Mouse (Mus musculus) heart, adult 10 weeks (tissue): ENCODE results near the gene Krtap4-1. TPM values are rescaled to one million over a fixed set of nuclear protein-coding genes. Genes with fewer than 3 reads are reported as not detected.

Experiments used
- polyA plus RNA-seq: library from polyadenylated mRNA; stranded (reverse); fragments of 350-450 nt; fragmentation: Illumina TruSeq; extraction: RNeasy Lipid Tissue Mini Kit (QIAGEN cat#74804); gene quantifications from one replicate; pipeline ENCODE4 v1.2.3, GENCODE M21; 2014; ENCODE audit warnings: low read depth, low replicate concordance

Krtap4-1 gene
- polyA plus RNA-seq: not detected

DNA sequence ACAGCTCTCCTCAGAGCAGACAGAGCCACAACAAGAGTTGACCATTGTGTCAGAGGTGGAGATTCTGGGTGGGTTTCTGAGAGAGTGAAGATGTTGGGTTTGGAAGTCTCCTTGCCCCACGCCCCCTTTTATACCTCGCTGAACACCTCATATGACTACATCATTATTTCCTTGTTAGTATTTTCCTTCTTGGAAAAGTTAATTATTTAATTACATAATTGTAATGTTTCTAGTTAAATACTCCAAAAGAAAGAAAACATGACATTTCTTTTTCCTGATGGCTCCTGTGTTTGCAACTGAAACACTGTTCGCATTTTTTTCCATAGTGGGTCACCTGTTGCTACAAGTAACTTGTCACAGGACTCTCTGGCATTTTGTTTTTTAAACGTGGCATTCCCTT, at the start of gene Krtap4-1:
Krtap4-1 (minus strand) TSS at position 101 of the 400 bp plus-strand sequence.

GRCm38 (mm10) chr11:99665860-99666259, 37.8 kb upstream of the Krtap4-1 start, which contains the start of gene Krtap4-6:
Krtap4-6 (minus strand) TSS chr11:99665960.

DNA sequence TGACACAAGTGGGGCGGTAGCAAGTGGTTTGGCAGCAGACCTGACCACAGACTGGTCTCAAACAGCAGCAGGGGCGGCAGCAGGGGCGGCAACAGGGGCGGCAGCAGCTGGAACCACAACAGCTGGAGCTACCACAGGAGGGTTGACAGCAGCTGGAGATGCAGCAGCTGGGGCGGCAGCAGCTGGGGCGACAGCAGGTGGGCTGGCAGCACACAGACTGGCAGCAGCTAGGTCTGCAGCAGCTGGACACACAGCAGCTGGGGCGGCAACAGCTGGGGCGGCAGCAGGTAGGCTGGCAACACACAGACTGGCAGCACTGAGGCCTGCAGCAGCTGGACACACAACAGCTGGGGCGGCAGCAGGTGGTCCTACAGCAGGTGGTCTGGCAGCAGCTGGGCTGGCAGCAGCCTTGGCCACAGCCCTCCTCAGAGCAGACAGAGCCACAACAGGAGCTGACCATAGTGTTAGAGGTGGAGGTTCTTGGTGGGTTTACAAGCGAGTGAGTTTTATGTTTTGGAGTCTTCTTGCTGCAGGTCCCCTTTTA, 30.5 kb upstream of the Krtap4-1 start, which contains the start of gene Gm11563:
Gm11563 (minus strand) TSS at position 494 of the 544 bp plus-strand sequence.

GRCm38 (mm10) chr11:99650136-99650535, 22.1 kb upstream of the Krtap4-1 start, which contains the start of gene Gm11555:
Gm11555 (minus strand) TSS chr11:99650236.

DNA sequence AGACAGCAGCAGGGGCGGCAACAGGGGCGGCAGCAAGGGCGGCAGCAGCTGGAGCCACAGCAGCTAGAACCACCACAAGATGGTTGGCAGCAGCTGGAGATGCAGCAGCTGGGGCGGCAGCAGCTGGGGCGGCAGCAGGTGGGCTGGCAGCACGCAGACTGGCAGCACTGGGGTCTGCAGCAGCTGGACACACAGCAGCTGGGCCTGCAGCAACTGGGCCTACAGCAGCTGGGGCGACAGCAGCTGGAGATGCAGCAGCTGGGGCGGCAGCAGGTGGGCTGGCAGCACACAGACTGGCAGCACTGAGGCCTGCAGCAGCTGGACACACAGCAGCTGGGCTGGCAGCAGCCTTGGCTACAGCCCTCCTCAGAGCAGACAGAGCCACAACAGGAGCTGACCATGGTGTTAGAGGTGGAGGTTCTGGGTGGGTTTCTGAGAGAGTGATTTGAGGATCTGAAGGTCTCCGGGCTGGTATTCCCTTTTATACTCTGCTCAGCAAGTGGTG, 15.6 kb upstream of the Krtap4-1 start, which contains the start of gene Krtap4-7:
Krtap4-7 (minus strand) TSS at position 455 of the 505 bp plus-strand sequence.

GRCm38 (mm10) chr11:99634653-99635134, 6.7 kb upstream of the Krtap4-1 start, which contains the start of gene Krtap4-2:
Krtap4-2 (minus strand) TSS chr11:99635084.

DNA sequence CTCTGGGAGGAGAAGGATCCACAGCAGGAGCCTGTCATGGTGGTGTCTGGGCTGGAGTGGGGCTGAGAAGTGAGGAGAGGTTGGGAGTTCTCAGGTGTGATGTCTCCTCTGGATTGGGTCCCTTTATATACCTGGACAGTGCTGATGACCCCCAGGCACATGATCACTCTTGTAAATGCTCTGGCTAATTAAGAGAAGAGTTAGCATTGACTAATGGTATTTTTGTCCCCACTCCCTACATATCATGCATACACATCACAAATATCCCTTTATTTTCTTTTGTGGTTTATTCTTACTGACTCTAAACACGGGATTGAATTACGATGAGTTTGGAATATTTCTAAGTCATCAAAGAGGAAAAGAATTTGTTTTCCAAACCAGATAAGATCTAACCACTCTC, 7.7 kb downstream of the Krtap4-1 start, which contains the start of gene Gm11562:
Gm11562 (minus strand) TSS at position 101 of the 400 bp plus-strand sequence.

DNA sequence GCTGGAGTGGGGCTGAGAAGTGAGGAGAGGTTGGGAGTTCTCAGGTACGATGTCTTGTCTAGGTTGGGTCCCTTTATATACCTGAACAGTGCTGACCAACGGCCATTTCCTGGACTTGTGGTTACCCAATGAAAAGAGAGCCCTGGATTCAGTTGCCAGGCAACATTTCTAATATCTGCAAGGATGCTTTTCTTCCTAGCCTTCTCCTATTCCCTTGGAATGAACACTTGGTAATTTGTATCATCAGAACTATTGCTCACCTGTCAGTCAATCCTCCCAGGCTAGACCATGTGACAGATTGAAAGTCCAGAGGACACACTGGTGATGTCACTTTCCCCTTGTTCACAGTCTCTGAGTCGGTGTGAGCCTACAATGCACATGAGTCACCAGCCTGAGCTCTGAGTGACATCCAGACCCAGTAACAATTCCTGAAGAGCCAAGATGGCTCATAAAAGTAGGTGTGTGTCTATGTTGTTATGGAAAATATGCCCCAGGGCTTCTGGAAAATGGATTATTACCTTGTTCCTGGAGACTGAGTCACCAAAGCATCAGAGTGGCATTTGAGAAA, 13.2 kb downstream of the Krtap4-1 start, which contains the start of gene Krtap2-4:
Krtap2-4 (minus strand) TSS at position 51 of the 568 bp plus-strand sequence.

DNA sequence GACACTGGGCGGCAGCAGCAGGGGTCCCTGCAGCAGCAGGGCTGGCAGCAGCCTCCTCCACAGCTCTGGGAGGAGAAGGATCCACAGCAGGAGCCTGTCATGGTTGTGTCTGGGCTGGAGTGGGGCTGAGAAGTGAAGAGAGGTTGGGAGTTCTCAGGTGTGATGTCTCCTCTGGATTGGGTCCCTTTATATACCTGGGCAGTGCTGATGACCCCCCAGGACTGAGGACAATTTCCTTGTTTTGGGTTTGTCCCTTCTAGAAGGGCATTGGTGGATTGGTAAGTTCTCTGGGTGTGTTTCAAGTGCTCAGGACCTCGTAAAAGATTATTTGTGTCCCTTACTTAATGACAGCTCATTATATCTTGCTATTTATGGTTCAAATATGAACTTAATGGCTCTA, 17.9 kb downstream of the Krtap4-1 start, which contains the start of gene Gm11937:
Gm11937 (minus strand) TSS at position 101 of the 400 bp plus-strand sequence.

DNA sequence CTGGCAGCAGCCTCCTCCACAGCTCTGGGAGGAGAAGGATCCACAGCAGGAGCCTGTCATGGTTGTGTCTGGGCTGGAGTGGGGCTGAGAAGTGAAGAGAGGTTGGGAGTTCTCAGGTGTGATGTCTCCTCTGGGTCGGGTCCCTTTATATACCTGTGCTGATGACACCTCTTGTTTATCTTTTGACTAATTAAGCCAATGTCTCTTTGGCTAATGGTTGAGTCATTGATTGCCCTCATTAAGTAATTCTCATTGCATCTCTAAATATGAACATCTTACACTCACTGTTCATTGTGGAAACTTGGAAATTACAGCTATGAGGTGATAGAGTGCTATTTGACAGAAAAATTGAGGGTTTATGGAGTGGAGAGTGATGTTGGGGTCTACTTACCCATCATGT, 24.8 kb downstream of the Krtap4-1 start, which contains the start of gene Gm11938:
Gm11938 (minus strand) TSS at position 101 of the 400 bp plus-strand sequence.

DNA sequence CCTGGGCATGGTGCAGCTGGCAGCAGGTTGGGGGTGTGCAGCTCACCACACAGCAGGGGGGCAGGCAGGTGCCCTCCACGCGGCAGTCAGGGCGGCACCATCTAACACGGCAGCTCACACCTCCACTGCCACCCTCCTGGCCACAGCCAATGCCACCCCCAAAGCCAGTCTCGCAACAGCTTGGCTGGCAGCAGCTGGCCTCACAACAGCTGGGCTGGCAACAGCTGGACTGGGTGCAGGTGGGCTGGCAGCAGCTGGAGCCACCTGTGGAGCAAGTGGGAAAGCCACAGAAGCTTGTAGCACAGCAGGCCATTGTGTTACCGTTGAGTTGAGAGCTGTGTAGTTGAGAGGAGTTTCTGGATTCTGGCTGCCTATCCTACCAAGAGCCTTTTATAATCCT, 30.3 kb downstream of the Krtap4-1 start, which contains the start of gene Krtap9-3:
Krtap9-3 (minus strand) TSS at position 364 of the 400 bp plus-strand sequence.

GRCm38 (mm10) chr11:99590981-99591380, 37.1 kb downstream of the Krtap4-1 start, which contains the start of gene Krtap1-3:
Krtap1-3 (minus strand) TSS chr11:99591339.

GRCm38 (mm10) chr11:99583245-99583704, 44.8 kb downstream of the Krtap4-1 start, which contains the start of gene Krtap1-4:
Krtap1-4 (minus strand) TSS chr11:99583654.

DNA sequence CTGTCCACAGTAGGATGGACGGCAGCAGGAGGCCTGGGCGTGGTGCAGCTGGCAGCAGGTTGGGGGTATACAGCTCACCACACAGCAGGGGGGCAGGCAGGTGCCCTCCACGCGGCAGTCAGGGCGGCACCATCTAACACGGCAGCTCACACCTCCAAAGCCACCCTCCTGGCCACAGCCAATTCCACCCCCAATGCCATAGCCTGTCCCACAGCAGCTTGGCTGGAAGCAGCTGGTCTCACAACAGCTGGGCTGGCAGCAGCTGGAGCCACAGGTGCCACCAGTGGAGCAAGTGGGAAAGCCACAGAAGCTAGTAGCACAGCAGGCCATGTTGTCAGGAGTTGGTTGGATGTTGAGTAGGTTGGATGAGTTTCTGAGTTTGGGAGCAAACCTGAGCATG, 47.4 kb downstream of the Krtap4-1 start, which contains the start of gene Krtap1-5:
Krtap1-5 (minus strand) TSS at position 381 of the 400 bp plus-strand sequence.

Other genes with a start within 250 kb of the Krtap4-1 start
- 4.5 TPM for gene Krt10, start 238.9 kb downstream of the Krtap4-1 start, polyA plus RNA-seq
- not detected for gene Krt12, start 206.0 kb downstream of the Krtap4-1 start, polyA plus RNA-seq
- gene Krt20, start 190.1 kb downstream of the Krtap4-1 start, polyA plus RNA-seq: 0.31 TPM
- gene Krt23, start 135.1 kb downstream of the Krtap4-1 start, polyA plus RNA-seq: not detected
- not detected for gene Krt39, start 106.9 kb downstream of the Krtap4-1 start, polyA plus RNA-seq
- gene Krt40, start 85.1 kb downstream of the Krtap4-1 start, polyA plus RNA-seq: not detected
- gene Krtap3-3, start 77.4 kb downstream of the Krtap4-1 start, polyA plus RNA-seq: not detected
- gene Krtap3-2, start 71.4 kb downstream of the Krtap4-1 start, polyA plus RNA-seq: not detected
- gene Gm11939, start 68.8 kb downstream of the Krtap4-1 start, polyA plus RNA-seq: not detected
- not detected for gene Krtap3-1, start 61.6 kb downstream of the Krtap4-1 start, polyA plus RNA-seq
- not detected for gene Krtap1-5, start 47.2 kb downstream of the Krtap4-1 start, polyA plus RNA-seq
- not detected for gene Krtap1-4, start 44.6 kb downstream of the Krtap4-1 start, polyA plus RNA-seq
- gene Krtap1-3, start 36.9 kb downstream of the Krtap4-1 start, polyA plus RNA-seq: not detected
- not detected for gene Krtap9-3, start 30.1 kb downstream of the Krtap4-1 start, polyA plus RNA-seq
- gene Gm11938, start 24.9 kb downstream of the Krtap4-1 start, polyA plus RNA-seq: not detected
- gene Gm11937, start 18.0 kb downstream of the Krtap4-1 start, polyA plus RNA-seq: not detected
- not detected for gene Krtap2-4, start 13.4 kb downstream of the Krtap4-1 start, polyA plus RNA-seq
- gene Gm11562, start 7.8 kb downstream of the Krtap4-1 start, polyA plus RNA-seq: not detected
- gene Krtap4-2, start 6.8 kb upstream of the Krtap4-1 start, polyA plus RNA-seq: not detected
- gene Krtap4-7, start 15.9 kb upstream of the Krtap4-1 start, polyA plus RNA-seq: not detected
- gene Gm11555, start 22.0 kb upstream of the Krtap4-1 start, polyA plus RNA-seq: not detected
- gene Gm11563, start 30.7 kb upstream of the Krtap4-1 start, polyA plus RNA-seq: not detected
- not detected for gene Krtap4-6, start 37.7 kb upstream of the Krtap4-1 start, polyA plus RNA-seq
- not detected for gene Gm14190, start 62.5 kb upstream of the Krtap4-1 start, polyA plus RNA-seq
- gene Gm14180, start 106.1 kb upstream of the Krtap4-1 start, polyA plus RNA-seq: not detected
- not detected for gene Gm11595, start 144.7 kb upstream of the Krtap4-1 start, polyA plus RNA-seq
- not detected for gene Krtap4-8, start 152.5 kb upstream of the Krtap4-1 start, polyA plus RNA-seq
- not detected for gene Krtap4-9, start 157.0 kb upstream of the Krtap4-1 start, polyA plus RNA-seq
- not detected for gene Gm11596, start 165.2 kb upstream of the Krtap4-1 start, polyA plus RNA-seq
- not detected for gene Gm11569, start 170.7 kb upstream of the Krtap4-1 start, polyA plus RNA-seq
- not detected for gene Gm11554, start 176.2 kb upstream of the Krtap4-1 start, polyA plus RNA-seq
- not detected for gene Krtap4-13, start 181.7 kb upstream of the Krtap4-1 start, polyA plus RNA-seq
- gene Gm11564, start 187.4 kb upstream of the Krtap4-1 start, polyA plus RNA-seq: not detected
- gene 2300003K06Rik, start 209.8 kb upstream of the Krtap4-1 start, polyA plus RNA-seq: not detected
- not detected for gene Krtap4-16, start 223.4 kb upstream of the Krtap4-1 start, polyA plus RNA-seq
- not detected for gene Gm11568, start 229.7 kb upstream of the Krtap4-1 start, polyA plus RNA-seq
- not detected for gene Gm11559, start 236.2 kb upstream of the Krtap4-1 start, polyA plus RNA-seq
- not detected for gene Krtap9-1, start 245.2 kb upstream of the Krtap4-1 start, polyA plus RNA-seq